Mouse (Mus musculus): ENCODE data around the gene Gpn2.

Gpn2 gene

DNA sequence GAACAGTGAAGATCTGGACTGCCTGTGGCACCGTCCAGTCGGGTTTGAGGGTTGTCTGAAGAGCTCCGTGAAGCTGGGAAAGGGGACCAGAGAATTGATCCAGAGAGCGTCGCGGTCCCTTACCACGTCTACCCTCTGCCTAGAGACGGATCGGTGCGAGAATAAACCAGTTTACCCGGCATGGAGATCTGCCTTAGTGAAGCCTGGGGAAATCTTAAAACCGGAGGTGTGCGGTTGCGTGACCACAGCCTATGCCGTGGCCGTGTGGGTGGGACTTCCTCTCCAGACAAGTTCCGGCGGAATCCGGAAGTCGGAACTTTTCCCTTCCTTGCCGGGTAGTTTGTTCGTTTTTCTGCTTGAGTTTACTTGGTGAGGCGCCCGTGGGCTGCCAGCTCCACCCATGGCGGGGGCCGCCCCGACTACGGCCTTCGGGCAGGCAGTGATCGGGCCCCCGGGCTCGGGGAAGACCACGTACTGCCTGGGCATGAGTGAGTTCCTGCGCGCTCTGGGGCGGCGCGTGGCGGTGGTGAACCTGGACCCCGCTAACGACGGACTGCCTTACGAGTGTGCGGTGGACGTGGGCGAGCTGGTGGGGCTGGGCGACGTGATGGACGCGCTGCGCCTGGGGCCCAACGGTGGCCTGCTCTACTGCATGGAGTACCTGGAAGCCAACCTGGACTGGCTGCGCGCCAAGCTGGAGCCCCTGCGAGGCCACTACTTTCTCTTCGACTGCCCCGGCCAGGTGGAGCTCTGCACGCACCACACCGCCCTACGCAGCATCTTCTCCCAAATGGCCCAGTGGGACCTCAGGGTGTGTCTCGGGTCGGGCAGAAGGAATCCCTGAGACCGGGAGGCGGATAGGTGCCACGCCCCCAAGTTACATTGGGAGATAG lies at the start of gene Gpn2:
TSS of gene Gpn2 (plus strand) at position 304 of the 893 bp plus-strand sequence.
- DNase-seq (ENCODE audit: low read depth), result peak; percentile 55

DNA sequence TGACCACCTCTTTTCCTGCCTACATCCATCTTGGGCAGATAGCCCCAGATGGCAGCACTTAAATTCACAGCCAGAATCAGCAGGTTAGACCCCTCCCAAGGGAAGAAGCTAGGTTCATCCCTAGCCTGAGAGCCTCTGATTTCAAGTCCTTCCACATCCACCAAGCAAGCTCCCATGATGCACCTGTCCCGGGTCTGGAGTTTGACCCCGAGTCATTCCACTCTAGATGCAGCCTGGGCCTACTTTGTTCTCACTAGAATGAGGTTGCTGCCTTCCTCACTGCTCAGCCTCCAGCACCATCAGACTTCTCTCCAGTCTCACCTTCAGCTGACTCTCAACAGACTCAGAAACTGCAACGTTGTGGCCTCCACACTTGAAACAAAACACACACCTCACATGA lies 48.1 kb upstream of the Gpn2 start:
- DNase-seq (ENCODE audit: low read depth), result no peak

DNA sequence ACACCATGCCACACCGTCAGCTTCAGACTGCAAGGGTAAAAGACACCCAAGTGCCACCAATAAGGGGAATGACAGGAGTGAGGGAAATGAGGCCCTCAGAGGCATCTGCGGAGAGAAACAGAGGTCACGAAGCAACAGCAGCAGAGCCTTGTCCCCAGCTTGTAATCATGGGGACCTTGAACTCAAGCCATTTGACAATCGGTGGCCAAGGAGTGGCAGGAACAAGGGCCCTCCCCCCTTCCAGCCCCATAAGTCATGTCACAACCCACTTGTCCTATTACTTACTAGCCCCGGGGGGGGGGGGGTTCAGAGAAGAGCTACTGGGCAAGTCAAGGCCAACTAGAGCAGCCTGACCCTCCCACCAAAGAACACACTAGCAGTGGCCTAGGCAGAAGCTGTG lies 47.5 kb upstream of the Gpn2 start:
- no peak for DNase-seq (ENCODE audit: low read depth)

DNA sequence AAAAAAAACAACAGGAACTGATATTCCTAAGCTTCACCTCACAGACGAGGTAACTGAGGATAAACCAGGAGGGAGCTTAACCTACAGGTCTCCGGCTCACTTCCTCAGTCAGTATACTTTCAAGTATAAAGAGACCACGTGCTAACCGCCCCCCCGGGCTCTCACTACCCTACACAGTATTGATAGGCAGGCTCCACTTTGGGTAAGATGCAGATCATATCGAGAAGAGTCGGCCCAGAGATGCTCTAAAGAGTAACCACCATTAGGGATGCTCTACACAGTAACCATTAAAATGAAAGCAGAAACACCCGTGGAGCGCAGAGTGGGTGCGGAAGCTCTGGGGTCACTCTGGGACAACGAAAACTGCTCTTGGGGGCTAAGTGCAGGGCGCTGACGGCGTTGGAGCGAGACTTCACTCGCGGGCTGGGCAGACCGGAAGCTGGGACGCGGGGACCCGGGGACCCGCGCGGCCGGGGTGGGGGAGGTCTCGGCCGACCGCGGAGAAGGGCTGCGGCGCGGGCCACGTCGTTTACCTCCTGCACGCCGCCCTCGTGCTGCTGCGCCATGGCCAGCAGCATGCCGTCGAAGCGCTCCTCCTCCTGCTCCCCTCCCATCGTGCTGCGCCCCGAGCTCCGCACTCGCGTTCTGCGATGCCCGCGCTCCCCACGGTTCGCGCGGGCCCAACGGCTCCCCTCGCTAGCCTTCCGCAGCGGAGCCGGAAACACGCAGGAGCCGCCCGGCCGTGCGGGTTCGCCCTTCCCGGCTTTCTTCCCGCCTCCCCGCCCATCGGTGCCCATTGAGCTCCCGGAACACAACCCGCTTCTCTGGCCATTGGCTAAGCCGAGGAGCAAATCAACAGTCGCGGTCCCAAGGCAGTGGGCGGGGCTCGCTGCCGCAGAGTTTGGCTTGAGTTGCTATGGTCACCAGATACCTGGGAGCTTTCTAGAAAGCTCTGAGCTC lies 38.6 kb upstream of the Gpn2 start, which contains the start of gene Nudc:
TSS of gene Nudc (minus strand) at position 725 of the 960 bp plus-strand sequence.
- peak; percentile 94 for DNase-seq (ENCODE audit: low read depth)

DNA sequence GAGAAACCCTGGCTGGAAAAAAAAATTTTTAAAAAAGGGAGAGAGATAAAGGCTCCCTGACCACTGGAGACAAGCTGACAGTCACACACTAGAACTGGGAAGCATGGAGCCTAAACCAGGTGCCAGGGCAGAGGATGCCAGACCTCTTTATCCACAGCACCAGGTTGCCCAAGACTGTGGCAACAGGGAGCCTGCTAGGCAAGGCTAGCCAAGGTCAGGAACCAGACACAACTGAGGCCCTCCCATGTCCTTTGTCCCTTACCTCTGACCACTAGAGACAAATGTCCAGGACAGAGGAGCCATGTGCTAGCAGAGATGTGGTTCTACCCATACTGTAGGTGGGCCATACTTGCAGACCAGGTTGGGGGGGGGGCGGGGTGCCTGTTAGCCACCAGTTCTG lies 32.1 kb upstream of the Gpn2 start:
- DNase-seq (ENCODE audit: low read depth), result no peak

DNA sequence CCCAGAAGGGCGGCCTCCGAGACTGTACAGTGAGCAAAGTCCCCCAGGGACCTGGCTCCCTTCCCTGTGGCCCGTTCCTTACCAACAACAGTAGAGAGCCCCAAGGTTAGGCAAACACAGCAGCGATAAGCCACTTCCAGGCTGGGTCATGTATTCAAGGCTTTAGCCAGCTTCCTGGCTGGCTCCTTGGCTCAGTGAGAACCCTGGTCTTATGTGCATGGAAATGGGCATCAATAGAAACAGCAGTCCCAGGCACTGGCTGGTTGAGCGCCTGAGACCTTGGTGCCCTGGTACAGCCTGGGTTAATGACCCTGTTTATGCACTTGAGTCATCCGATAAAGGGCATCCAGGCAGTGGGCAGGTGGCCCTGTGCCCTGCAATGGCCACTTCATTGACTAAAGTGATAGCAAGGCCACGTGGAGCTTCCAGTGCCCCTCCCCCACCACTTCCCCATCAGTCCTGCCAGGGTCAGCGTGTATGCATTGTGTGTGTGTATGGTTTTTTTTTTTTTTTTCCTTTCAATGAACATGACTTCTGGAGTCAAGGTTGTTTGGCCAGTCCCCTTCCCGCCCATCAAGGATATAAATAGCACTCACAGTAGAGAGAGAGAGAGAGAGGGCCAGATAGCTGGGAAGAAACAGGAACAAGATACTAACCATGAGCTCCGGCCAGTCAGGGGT lies 31.3 kb upstream of the Gpn2 start, which contains the start of gene Nr0b2:
TSS of gene Nr0b2 (plus strand) at position 609 of the 680 bp plus-strand sequence.
- DNase-seq (ENCODE audit: low read depth), result no peak

DNA sequence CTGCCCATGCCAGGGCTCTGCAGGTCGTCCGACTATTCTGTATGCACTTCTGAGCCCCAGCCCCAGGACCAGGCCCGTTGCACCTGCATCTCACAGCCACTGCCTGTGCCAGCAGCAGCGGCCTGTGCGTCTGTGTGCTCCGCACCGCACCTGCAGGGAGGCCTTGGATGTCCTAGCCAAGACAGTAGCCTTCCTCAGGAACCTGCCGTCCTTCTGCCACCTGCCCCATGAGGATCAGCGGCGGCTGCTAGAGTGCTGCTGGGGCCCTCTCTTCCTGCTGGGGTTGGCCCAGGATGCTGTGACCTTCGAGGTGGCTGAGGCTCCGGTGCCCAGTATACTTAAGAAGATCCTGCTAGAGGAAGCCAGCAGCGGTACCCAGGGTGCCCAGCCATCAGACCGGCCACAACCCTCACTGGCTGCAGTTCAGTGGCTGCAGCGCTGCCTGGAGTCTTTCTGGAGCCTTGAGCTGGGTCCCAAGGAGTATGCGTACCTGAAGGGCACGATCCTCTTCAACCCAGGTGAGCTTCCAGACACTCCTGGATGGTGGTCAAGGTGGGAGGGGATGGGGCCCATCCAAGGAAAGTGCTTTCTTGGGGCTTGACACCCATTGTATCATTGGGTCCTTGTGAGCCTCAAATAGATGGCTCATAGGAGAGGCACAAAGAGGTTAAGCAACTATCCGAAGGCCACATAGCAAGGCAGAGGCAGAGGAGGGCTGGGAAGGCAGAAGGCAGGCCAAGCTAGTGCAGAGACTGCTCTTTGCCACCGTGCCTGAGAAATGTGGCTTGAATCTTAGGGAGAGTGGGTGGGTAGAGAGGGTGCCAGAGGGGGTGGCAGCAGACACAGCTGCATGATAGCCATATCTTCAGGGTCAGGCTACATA lies 30.5 kb upstream of the Gpn2 start:
- DNase-seq (ENCODE audit: low read depth), result no peak

DNA sequence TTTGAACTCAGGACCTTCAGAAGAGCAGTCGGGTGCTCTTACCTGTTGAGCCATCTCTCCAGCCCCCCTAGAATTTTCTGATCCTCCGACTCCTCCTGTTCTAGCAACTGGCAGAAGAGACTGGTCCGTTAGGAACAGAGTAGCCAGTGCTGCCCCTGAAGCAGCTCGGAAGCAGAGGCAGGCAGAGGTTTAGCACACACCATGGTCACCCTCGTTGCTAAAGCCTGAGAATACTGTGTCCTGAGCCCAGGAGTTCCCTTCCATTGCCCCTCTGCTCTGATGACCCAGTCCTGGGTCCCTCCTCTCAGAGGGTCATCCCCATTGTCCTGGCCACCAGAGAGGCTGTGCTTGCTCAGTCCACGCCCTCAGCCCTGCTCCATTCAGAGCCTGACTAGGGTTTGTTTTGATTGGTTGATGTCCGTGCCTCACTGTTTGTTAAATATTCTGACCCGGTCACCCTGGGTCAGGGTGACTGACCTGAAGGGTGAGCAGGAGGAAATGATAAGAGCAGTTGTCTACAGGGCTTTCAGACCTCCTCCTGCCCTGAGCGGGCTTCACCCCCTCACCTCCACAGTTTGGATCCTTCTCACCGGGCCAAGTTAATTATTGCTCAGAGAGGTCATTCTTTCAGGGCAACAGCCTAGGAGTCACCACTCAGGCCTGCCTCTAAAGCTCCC lies 27.0 kb upstream of the Gpn2 start:
- no peak for DNase-seq (ENCODE audit: low read depth)

DNA sequence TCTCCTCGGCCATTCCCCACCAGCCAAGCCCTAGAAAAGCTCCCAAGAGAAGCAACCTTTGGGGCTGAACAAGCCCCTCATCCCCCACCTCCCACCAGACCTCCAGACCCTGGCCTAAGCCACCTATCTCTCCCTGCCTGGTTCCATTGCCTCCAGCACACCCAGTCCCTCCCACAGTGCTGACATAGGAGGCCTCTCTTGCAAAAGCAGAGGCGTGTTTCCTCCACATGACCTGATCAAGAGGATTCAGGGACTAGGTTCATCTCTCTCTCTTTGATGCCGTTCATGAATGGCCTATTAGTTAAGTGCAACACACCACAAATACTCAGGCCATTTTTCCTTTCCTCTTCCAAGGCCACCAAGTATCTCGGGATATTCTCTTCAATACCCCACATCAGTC lies 24.3 kb upstream of the Gpn2 start:
- no peak for DNase-seq (ENCODE audit: low read depth)

DNA sequence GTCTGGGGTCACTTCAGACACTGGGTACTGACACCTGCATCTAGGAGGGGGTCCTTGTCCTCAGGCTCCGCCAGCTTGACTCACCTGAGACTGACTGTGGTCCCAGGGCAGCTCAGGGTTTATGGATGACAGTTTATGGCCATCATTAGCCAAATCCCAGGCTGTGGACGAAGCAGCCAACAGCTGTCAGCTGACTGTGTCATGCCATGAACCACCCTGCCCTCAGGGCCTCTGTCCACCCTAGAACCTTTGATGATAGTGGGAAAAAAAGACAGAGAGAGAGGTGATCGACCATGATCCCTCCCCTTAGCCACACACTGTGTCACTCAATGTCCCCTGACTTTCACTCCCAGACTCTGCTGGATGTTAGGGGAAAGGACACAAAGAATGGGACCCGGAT lies 22.5 kb upstream of the Gpn2 start:
- DNase-seq (ENCODE audit: low read depth), result no peak

DNA sequence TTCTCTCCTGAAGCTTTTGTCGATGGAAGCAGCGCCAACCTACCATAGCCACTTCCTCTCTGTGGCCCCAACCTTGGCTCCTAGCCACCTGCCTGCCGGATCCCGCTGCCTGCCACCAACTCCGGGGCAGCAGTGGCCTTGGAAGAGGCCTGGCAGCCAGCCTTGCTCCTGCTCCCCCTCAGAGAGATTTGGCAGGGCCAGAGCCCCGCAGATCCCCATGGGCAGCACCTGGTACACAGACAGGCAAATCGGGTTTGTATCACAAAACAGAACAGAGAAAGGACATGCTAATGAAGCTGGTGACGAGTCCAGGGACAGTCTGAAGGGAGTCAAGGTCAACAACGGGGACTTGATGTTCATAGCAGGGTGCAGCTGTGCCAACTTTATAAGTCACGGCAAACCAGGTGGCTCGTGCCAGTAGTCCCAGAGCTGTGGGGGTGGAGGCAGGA lies 21.0 kb upstream of the Gpn2 start:
- no peak for DNase-seq (ENCODE audit: low read depth)

DNA sequence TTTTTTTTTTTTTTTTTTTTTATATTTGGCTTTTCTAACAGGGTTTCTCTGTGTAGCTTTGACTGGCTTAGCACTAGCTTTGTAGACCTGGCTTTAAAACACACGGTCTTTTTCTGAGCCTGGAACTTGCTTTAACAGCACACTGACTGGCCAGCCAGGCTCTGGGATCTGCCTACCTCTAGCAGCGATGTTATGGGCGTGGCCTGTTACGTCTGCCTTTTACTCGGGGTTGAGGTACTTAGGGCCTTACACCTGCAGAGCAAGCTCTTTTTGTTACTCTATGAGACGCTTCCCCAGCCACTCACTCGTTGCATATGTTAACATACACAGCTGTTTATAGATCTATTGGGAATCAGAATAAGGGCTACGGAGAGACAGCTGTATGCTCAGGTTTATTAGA lies 16.9 kb upstream of the Gpn2 start:
- no peak for DNase-seq (ENCODE audit: low read depth)

DNA sequence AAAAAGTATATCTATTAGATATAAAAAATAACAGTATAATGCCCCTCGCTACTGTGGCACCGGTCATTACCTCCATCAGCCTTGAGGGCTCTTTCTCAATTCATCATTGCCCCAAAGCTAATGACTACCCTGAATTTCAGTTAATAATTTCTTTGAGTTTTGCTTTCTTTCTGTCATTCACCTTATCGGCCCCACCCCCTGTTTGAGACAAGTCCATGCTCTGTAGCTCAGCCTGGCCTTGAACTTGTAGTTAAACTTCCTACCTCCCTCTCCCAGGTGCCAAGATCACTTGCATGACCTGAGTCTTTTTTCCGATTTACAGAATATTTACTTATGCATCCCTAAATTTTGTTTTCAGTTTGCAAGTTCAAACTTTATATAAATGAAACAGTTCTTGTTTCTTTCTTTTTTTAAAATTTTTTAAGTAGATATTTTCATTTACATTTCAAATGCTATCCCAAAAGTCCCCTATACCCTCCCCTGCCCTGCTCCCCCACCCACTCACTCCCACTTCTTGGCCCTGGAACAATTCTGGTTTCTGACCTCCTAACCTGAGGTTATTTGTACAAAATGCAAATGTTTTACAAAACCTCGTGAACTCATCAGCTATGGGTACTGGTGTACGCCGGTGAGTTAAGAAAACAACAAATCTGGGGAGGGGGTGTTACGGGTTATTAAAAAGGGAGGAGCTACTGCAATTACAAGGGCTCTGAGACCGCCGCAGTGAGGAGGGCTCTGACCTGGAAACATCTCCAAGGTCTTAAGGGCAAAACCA lies 14.7 kb upstream of the Gpn2 start:
- no peak for DNase-seq (ENCODE audit: low read depth)

DNA sequence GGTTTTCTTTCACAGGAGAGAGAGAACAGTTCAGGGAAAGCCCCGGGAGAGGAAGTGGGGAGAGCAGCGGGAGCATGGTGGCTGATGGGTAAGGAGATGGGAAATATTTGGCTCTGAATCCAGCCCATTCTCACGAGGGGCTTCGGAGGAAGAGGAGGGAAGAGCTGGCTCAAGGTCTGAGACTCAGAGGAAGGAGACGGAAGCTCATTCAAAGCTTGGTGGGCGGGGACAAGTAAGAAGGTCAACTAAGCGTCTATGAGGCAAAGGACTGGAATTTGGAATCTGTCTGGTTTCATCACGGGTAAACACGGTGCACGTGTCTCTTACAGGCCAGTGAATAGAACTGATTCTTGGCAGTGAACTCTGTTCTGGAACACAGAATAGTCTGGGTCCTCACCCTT lies 14.1 kb upstream of the Gpn2 start:
- peak; percentile 61 for DNase-seq (ENCODE audit: low read depth)

DNA sequence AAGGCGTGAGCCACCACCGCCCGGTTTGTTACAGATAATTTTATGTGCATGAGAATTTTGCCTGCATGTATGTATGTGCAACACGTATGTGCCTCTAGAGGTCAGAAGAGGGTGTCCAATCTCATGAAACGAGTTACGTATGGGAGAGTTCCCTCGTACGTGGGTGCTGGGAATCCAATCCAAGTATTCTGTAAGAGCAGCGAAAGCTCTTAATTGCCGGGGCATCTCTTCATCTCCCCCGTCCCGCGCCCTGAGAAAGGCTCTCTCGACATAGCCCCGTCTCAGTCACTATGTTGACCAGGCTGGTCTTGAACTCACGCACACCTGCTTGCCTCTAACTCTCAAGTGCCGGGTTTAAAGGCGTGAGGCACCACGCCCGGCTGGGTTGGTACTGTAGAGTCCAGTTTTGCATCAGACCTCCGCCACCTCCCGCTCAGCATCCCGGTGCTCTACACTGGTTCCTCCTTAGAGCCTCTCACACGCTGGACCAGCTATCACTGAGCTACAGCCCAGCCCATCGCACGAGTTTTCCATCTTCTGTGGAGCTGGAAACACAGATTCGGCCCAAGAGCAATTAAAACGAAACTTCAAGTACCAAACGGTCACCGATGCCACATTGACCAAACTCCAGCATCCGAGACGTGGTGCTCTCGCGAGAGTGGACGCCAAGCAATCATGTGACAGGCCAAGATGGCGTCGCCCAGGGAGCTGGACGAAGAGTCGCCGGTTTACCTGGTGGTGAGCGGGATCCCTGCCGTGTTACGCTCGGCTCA lies 9.9 kb upstream of the Gpn2 start, which contains the start of gene Gpatch3:
TSS of gene Gpatch3 (plus strand) at position 676 of the 773 bp plus-strand sequence.
- DNase-seq (ENCODE audit: low read depth), result peak; percentile 79

DNA sequence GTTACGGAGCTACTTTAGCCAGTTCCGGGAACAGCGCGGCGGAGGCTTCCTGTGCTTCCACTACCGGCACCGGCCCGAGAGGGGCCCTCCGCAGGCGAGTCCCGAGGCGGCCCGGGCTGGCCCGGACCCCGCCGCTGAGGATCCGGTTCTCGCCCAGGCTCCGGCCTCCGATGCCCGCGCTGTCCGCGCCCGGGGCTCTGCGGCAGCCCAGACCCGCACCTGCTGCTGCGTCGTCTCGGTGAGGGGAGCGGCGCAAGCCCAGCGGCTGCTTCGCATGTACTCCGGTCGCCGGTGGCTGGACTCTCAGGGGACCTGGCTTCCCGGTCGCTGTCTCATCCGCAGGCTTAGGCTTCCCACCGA lies 9.3 kb upstream of the Gpn2 start:
- DNase-seq (ENCODE audit: low read depth), result no peak

DNA sequence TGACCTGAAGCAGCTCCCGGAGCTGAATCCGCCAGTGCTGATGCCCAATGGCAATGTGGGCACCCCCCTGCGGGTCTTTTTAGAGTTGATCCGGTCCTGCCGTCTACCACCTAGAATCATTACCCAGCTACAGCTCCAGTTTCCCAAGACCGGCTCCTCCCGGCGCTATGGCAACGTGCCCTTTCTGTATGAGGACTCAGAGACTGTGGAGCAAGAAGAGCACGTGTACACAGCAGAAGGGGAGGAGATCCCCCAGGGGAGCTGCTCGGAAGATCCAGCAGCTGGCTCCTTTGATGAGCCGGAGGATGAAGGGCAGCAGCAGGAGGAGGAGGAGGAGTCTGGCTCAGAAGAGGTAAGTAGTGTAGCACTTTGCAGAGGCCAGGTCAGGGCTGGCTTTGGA lies 6.2 kb upstream of the Gpn2 start:
- DNase-seq (ENCODE audit: low read depth), result no peak

DNA sequence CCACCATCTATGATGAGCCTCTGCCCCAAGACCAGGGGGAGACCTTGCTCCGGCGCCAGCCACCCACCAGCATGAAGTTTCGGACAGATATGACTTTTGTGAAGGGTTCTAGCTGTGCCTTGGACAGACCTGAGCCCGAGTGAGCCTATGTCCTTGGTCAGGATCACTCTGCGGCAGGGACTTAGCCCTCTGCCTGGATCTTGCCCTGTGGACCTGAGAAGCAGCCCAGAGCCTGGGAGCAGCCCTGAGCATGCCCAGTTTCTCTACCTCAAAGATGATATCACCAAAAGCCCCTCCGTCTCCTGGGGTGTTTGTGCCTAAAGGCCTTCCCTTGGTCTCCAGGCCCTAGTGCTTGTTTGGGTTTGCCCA lies 488 bp upstream of the Gpn2 start:
- no peak for DNase-seq (ENCODE audit: low read depth)

DNA sequence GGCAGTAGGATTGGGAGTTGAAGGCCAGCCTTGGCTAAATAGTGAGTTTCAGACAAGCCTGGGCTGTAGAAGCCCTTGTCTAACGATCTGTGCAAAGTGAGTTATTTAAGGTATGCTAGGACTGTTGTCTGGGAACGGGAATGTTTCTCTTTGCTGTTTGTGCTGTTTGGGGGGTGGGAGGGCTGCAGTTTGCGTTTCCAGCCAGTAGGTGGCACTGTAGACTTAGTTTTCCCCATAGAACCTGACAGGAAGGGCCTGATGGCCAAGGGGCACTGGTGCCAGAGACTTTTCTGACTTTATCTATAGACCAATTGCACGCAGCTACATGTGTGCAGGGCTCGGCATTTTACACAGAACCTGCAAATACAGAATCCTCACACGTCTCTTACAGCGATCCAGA lies 8.4 kb downstream of the Gpn2 start:
- peak; percentile 45 for DNase-seq (ENCODE audit: low read depth)
